Mouse (Mus musculus): Measurements from ENCODE around the gene Tamm41.

Gene Tamm41

GRCm38 (mm10) chr6:114970895-114971294 lies 66.8 kb downstream of the Tamm41 start:
- DNase-seq (ENCODE audit: low spot score), result no peak

- no peak for DNase-seq (ENCODE audit: low spot score)
These were observed 67.3 kb downstream of the Tamm41 start for GRCm38 (mm10) chr6:114970386-114970785.

- peak; percentile 46 for DNase-seq (ENCODE audit: low spot score)
These were observed 68.2 kb downstream of the Tamm41 start, which contains the start of gene Vgll4 for GRCm38 (mm10) chr6:114969213-114970120. Gene Vgll4 (minus strand): TSS chr6:114969994.

- DNase-seq (ENCODE audit: low spot score), result peak; percentile 66
These were observed 69.1 kb downstream of the Tamm41 start for GRCm38 (mm10) chr6:114968361-114969212.

GRCm38 (mm10) chr6:114967623-114968022 lies 70.1 kb downstream of the Tamm41 start:
- DNase-seq (ENCODE audit: low spot score), result no peak

- DNase-seq (ENCODE audit: low spot score), result no peak
These were observed 71.1 kb downstream of the Tamm41 start for GRCm38 (mm10) chr6:114966396-114967154.

- DNase-seq (ENCODE audit: low spot score), result no peak
These were observed 71.9 kb downstream of the Tamm41 start for GRCm38 (mm10) chr6:114965802-114966201.

GRCm38 (mm10) chr6:114965396-114965795 lies 72.3 kb downstream of the Tamm41 start:
- DNase-seq (ENCODE audit: low spot score), result no peak

GRCm38 (mm10) chr6:114964235-114964634 lies 73.4 kb downstream of the Tamm41 start:
- DNase-seq (ENCODE audit: low spot score), result no peak

GRCm38 (mm10) chr6:114963636-114964035 lies 74.0 kb downstream of the Tamm41 start:
- no peak for DNase-seq (ENCODE audit: low spot score)

- no peak for DNase-seq (ENCODE audit: low spot score)
These were observed 76.2 kb downstream of the Tamm41 start for GRCm38 (mm10) chr6:114961276-114962068.

- no peak for DNase-seq (ENCODE audit: low spot score)
These were observed 78.7 kb downstream of the Tamm41 start for GRCm38 (mm10) chr6:114959012-114959398.

- DNase-seq (ENCODE audit: low spot score), result no peak
These were observed 79.2 kb downstream of the Tamm41 start for GRCm38 (mm10) chr6:114958249-114959011.

GRCm38 (mm10) chr6:114957756-114958155 lies 79.9 kb downstream of the Tamm41 start:
- no peak for DNase-seq (ENCODE audit: low spot score)

- no peak for DNase-seq (ENCODE audit: low spot score)
These were observed 83.2 kb downstream of the Tamm41 start for GRCm38 (mm10) chr6:114954496-114954895.

Measured in ovary, adult 18-20 months (tissue).